Mouse (Mus musculus) layer of hippocampus, adult 2 months (tissue): ENCODE results near the gene Pex10. TPM values are rescaled to one million over a fixed set of nuclear protein-coding genes. Genes with fewer than 3 reads are reported as not detected.
"Not testable (repeated sequence)": the region's sequence is repeated elsewhere in the genome, so short reads cannot be mapped to it uniquely, and the experiment has no call there.

Source experiments
- DNase-seq, 2 experiments: peaks; one replicate each; pipeline ENCODE4 v3.0.0; 2022; ENCODE audit warnings: low spot score in 2 of 2
- H3K27ac ChIP-seq: fragments of 200-600 bp; 2 replicates; pipeline ENCODE4 v1.8.1; 2022
- H3K4me3 ChIP-seq: fragments of 200-600 bp; 2 replicates; pipeline ENCODE4 v1.8.1; 2022; ENCODE audit warnings: mild to moderate bottlenecking
- CTCF ChIP-seq: fragments of 200-600 bp; conservative IDR thresholded peaks from 2 replicates; pipeline ENCODE4 v1.8.1; 2022; ENCODE audit warnings: antibody characterized with exemption, mild to moderate bottlenecking, moderate library complexity
- total RNA-seq, 2 experiments: library from RNA; stranded (reverse); gene quantifications; 2 replicates each; pipeline ENCODE4 v1.2.3; 2021

The Pex10 gene
- total RNA-seq, 2 experiments from 2014 or later, result 23.1 to 24.2 TPM

GRCm38 (mm10) chr4:155069191-155069590 is 2.4 kb downstream of the Pex10 start:
- TF ChIP-seq CTCF, result peak; percentile 69
- DNase-seq, result peak in 1 of 2 experiments; percentile 37
- H3K27ac ChIP-seq, result no peak overlapping the region
- H3K4me3 ChIP-seq, result no peak overlapping the region

DNA sequence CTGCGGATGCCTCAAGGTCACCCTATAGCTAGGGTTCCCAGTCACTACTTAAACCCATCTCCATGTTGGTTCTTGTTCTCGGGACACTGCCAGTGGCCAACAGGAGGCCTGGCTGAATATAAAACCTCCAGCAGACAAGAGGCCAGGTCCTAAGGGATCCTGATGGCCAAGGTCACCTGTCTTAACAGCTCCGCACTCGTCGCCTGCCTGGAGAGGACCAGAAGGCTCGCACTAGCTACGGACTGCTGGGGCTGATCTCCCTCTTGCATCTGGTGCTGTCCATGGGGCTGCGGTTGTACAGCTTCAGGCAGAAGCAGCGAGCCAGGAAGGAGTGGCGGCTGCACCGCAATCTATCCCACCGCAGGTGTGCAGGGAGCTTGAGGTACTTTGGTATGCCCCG is 3.4 kb downstream of the Pex10 start:
- TF ChIP-seq CTCF, result no peak
- Histone ChIP-seq H3K4me3 (no peak overlapping the region), H3K27ac (no peak overlapping the region)
- DNase-seq, result no peak

DNA sequence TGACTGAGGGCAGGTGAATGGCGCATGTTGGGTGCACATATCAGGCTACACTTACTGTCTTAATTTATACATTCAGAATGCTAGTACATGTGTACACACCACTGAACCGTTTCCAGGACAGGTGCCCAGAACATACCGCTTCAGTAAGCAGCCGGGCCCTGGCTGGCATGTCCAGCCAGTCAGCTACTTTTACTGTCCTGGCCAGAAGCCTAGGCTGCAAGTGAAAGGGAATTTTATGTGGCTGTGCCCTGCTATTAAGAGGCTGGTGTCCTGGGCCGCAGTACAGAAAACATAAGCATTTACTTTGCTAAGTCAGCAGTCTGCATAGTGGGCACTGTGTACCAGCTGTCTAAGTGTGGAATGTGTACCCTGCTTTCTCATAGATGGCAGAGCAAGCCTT is 4.1 kb downstream of the Pex10 start:
- Histone ChIP-seq H3K27ac (no peak overlapping the region), H3K4me3 (no peak overlapping the region)
- DNase-seq, result no peak
- no peak for TF ChIP-seq CTCF

- H3K4me3 ChIP-seq, result no peak overlapping the region
- no peak for TF ChIP-seq CTCF
- H3K27ac ChIP-seq, result no peak overlapping the region; the same call in 1 of the 2 replicates
- DNase-seq, result no peak
Observed at GRCm38 (mm10) chr4:155074418-155074817, 7.6 kb downstream of the Pex10 start.

GRCm38 (mm10) chr4:155075137-155075536 is 8.3 kb downstream of the Pex10 start:
- Histone ChIP-seq H3K27ac (no peak overlapping the region), H3K4me3 (no peak overlapping the region)
- TF ChIP-seq CTCF, result peak; percentile 59
- DNase-seq, result no peak

GRCm38 (mm10) chr4:155075813-155076212 is 9.0 kb downstream of the Pex10 start:
- TF ChIP-seq CTCF, result no peak
- no peak overlapping the region for H3K4me3 ChIP-seq
- no peak for DNase-seq
- no peak overlapping the region for H3K27ac ChIP-seq

DNA sequence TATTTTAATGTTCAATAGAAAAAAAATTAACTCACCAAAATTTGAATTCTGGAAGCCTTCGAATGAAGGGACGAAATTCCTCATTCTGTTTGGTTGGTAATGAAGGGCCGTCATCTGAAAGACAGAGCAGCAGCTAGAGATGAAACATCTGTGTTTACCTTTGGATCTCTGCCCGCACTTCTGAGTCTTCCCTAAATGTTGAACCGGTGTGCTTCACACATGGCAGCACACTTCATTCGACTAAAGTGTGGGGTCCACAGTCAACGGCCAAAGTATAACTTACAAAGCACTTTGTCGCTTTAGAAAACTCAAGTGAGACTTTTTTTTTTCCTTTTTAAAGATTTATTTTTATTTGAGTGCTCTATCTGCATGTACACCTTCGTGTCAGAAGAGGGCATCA is 9.9 kb downstream of the Pex10 start:
- TF ChIP-seq CTCF, result peak; percentile 40
- DNase-seq, result no peak
- Histone ChIP-seq H3K27ac (no peak overlapping the region), H3K4me3 (no peak overlapping the region)

DNA sequence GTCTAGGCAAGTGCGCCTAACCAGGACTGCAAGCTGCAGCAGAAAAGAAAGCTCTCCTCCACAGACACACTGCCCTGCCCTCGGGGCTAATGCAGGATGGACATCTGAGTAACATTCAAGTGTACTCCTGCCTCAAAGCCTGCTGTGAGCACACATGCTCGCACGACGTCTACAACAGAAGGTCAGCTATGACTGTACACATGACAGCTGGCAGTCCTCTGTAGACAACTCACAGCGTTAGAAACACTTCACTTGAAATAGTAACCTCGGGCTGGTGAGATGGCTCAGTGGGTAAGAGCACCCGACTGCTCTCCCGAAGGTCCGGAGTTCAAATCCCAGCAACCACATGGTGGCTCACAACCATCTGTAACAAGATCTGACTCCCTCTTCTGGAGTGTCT is 12.0 kb downstream of the Pex10 start:
- H3K27ac ChIP-seq, DNase-seq, H3K4me3 ChIP-seq: not testable (repeated sequence)

- no peak overlapping the region for H3K4me3 ChIP-seq
- DNase-seq, result no peak
- no peak for TF ChIP-seq CTCF
- H3K27ac ChIP-seq, result no peak overlapping the region
Observed at GRCm38 (mm10) chr4:155079666-155080065, 12.8 kb downstream of the Pex10 start.

- TF ChIP-seq CTCF, result peak; percentile 24
- DNase-seq, result no peak
Observed at GRCm38 (mm10) chr4:155083553-155083952, 16.7 kb downstream of the Pex10 start.

GRCm38 (mm10) chr4:155084351-155084750 is 17.5 kb downstream of the Pex10 start:
- no peak overlapping the region for H3K27ac ChIP-seq
- TF ChIP-seq CTCF, result no peak
- no peak for DNase-seq
- H3K4me3 ChIP-seq, result no peak overlapping the region

More at GRCm38 (mm10) chr4:155083553-155083952, 16.7 kb downstream of the Pex10 start:
- Histone ChIP-seq H3K4me3 (no peak overlapping the region), H3K27ac (no peak overlapping the region)

DNA sequence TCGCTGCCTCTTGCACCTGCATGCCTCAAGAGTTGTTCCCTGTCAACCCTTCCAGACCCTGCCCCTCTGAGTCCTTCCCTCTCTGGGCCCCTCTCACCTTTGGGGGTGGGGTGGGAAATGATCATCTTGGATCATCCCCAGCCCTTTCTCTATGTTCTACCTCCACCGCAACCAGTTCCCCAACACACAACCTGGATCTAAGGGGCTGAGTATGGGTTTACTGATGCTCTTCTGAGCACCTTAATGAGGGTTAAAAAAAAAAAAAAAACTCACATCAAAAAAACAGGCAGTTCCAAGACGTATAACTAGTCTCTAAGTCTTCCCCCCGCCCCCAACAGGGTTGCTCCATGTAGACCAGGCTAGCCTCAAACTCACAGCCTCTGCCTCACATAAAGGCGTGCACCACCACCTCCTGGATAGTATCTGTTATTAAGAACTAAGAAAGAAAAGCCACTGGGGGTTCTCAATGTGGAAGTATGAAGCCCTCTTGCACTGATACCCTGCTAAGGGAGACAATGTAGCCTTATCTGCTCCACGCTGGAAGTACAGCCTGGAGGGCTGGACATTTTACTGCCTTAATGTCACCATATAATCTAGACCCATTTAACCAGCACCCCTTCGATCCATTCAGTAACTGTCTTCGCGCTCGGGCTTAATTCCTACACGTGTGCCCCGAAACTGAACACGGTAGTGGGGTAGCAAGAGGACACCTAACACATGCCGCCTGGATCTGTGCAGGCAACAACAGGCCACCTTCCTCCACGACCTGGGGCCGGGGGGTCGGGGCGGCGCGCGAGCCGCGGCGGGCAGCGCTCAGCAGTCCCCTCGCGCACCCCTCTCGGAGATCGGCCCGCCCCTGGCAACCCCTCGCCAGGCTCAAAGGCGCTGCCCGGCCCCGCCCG is 18.6 kb downstream of the Pex10 start:
- peak overlapping the region; percentile 93 for H3K27ac ChIP-seq
- TF ChIP-seq CTCF, result no peak
- no peak for DNase-seq
- peak overlapping the region; percentile 96 for H3K4me3 ChIP-seq

DNA sequence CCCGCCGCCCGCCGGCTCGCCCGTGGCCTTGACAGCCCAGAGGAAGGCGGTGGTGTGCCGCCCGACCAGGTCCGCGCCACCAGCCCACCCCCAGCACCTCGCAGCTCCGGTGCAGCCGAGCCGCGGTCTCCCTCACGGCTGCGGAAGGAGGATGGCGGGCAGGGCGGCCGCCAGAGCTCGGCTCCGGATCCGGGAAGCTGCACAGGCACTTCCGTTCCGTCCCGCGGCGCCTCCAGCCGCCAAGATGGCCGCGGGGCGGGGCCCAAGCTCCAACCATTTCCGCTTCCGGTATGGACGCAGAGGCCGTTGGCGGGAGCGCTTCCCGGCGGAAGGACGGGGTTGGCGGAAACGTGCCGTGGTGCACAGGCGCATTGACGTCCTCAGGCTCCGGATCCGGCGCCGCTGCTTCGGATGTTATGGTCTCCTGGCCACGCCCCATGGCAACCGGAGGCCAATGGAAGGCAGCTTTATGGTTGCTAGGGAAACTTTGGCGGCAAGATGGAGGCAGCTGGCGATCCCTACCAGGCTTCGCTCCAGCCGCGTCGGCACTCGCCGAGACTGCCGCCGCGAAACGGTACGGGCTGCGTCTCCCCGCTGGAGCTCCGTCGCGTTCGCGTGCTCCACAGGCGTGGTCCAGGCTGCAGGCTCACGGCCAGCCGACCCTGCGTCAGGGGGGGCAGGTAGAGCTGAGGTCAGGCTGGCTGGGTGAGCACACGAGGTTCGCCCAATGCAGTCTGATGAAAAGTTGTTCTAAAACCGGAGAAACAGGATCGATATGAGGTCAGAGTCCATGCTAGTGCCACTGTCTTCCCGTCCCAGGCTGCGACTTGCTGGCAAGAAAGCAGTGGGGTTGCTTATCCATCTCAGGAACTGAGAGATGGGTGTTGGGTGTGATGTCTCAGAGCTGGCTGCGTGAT is 19.6 kb downstream of the Pex10 start, which contains the start of the genes Rer1 and Morn1:
Gene Rer1, minus strand, starts transcription at position 275 of the 917 bp plus-strand sequence.
Gene Morn1, plus strand, starts transcription at position 470 of the 917 bp plus-strand sequence.
- Histone ChIP-seq H3K4me3 (peak within 1 kb of the TSS; percentile 96), H3K27ac (peak within 1 kb of the TSS; percentile 93)
- DNase-seq, result peak; percentile 100
- TF ChIP-seq CTCF, result no peak
